Mouse (Mus musculus) midbrain, embryonic 14.5 days (tissue): ENCODE results near the gene Rbak. TPM values are rescaled to one million over a fixed set of nuclear protein-coding genes. Genes with fewer than 3 reads are reported as not detected.

Experiments used
- ATAC-seq: fragments of 200-750 bp; cut with Nextera tagmentation; 2 replicates; pipeline ENCODE4 v1.8.0; 2017; ENCODE audit warnings: moderate number of reproducible peaks, moderate library complexity; ENCODE audit not compliant: low FRiP score, low TSS enrichment
- DNase-seq: peaks from one replicate; pipeline ENCODE4 v3.0.0-alpha.2; 2015
- H3K27ac ChIP-seq: fragments of 300-500 bp; sonication (generic); replicated peaks from 2 replicates; pipeline ENCODE4 v1.5.1; 2014; ENCODE audit warnings: mild to moderate bottlenecking, low read depth, low read length, moderate library complexity
- H3K27me3 ChIP-seq: fragments of 300-500 bp; sonication (generic); 2 replicates; pipeline ENCODE4 v1.6.1; 2014; ENCODE audit warnings: low read length, control low read depth, mixed read lengths; ENCODE audit not compliant: control insufficient read depth, insufficient read depth
- H3K36me3 ChIP-seq: fragments of 300-500 bp; sonication (generic); 2 replicates; pipeline ENCODE4 v1.6.1; 2014; ENCODE audit warnings: low read length, control low read depth; ENCODE audit not compliant: control insufficient read depth, insufficient read depth
- H3K4me1 ChIP-seq: fragments of 300-500 bp; sonication (generic); 2 replicates; pipeline ENCODE4 v1.6.1; 2014; ENCODE audit warnings: mild to moderate bottlenecking, antibody characterized with exemption, low read length, control low read depth; ENCODE audit not compliant: control insufficient read depth, insufficient read depth
- H3K4me2 ChIP-seq: fragments of 300-500 bp; sonication (generic); 2 replicates; pipeline ENCODE4 v1.6.1; 2014; ENCODE audit warnings: mild to moderate bottlenecking, low read length, moderate library complexity
- H3K4me3 ChIP-seq: fragments of 300-500 bp; sonication (generic); replicated peaks from 2 replicates; pipeline ENCODE4 v1.5.1; 2014; ENCODE audit warnings: low read depth, low read length
- H3K9ac ChIP-seq: fragments of 300-500 bp; sonication (generic); replicated peaks from 2 replicates; pipeline ENCODE4 v1.6.1; 2014; ENCODE audit warnings: mild to moderate bottlenecking, low read length, moderate library complexity
- H3K9me3 ChIP-seq: fragments of 300-500 bp; sonication (generic); 2 replicates; pipeline ENCODE4 v1.6.1; 2016; ENCODE audit warnings: low read length, control low read depth, mixed read lengths; ENCODE audit not compliant: control insufficient read depth
- WGBS: fragments of 180-500 bp; shearing (Covaris S2); extraction: QIAGEN DNeasy Blood & Tissue Kit; methylation state at CpG from one replicate; pipeline ENCODE4 v1.1.7; 2014; 5-methylcytosine and 5-hydroxymethylcytosine counted together
- microRNA-seq: library from miRNA; unstranded; fragments of <30 nt; microRNA quantifications from one replicate; pipeline ENCODE4, GENCODE M21; 2016
- polyA plus RNA-seq: library from polyadenylated mRNA; unstranded; fragments of >200 nt; fragmentation: Nextera tagmentation; extraction: Ambion mirVana; gene quantifications from 2 replicates; pipeline ENCODE4 v1.2.1, GENCODE M21; 2014

The Rbak gene
- polyA plus RNA-seq, 1 experiment from 2014 or later = 13.9 TPM

DNA sequence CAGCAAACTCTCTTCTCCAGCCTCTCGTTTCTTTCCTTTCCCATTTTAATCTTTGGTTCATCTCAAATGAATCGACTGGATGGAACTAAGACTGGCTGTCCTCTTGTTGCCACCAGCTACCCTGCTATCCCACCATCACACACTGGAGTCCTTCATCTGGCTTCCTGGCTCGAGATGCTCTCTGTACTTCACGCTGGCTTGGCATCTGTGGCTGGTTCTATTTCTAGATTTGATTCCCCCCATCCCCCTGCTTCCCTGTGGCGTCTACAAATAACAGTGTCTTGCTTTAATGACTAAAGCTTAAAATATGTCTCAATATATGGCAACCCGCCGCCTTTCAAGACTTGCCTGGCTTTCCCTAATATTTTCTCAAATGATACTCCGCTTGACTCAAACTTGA is 52.7 kb downstream of the Rbak start:
- no peak overlapping the region for H3K27ac ChIP-seq
- no peak overlapping the region for H3K9ac ChIP-seq
- H3K36me3 ChIP-seq = no peaks in the 10 kb centered on the region
- DNase-seq (no peak), ATAC-seq (no peak)
- H3K9me3 ChIP-seq = peaks cover 8% of the 10 kb centered on the region; the same call in 1 of the 2 replicates
- H3K4me1 ChIP-seq = peaks cover 8% of the 10 kb centered on the region
- H3K4me3 ChIP-seq = no peak overlapping the region
- WGBS = 86% methylated on average over 8 of the region's 8 CpGs
- no peak overlapping the region for H3K4me2 ChIP-seq
- no peaks in the 10 kb centered on the region for H3K27me3 ChIP-seq

DNA sequence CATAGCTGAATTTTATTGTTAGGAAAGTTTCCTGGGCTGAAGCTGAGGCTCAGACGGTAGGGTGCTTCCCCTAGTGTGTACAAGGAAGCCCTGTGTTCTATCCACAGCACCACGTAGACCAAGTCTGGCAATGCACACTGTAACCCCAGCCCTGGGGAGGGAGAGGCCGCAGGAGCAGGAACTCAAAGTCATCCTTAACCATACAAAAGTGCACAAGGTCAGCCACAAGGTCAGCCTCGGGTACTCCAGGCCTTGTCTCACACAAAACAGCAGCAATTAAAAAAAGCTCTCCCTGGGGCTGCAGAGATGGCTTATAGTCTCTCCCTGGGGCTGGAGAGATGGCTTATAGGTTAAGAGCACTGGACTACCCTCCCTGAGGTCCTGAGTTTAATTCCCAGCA is 53.7 kb downstream of the Rbak start:
- 72% methylated on average over 4 of the region's 4 CpGs for WGBS
- Histone ChIP-seq H3K27ac (0 out of 2 replicates have a peak overlapping the region, but pooled peaks have one; percentile 37), H3K4me3 (no peak overlapping the region), H3K4me1 (peaks cover 8% of the 10 kb centered on the region), H3K9ac (no peak overlapping the region), H3K4me2 (no peak overlapping the region), H3K9me3 (peaks cover 8% of the 10 kb centered on the region; the same call in 1 of the 2 replicates), H3K27me3 (no peaks in the 10 kb centered on the region), H3K36me3 (no peaks in the 10 kb centered on the region)
- ATAC-seq = no peak
- no peak for DNase-seq

DNA sequence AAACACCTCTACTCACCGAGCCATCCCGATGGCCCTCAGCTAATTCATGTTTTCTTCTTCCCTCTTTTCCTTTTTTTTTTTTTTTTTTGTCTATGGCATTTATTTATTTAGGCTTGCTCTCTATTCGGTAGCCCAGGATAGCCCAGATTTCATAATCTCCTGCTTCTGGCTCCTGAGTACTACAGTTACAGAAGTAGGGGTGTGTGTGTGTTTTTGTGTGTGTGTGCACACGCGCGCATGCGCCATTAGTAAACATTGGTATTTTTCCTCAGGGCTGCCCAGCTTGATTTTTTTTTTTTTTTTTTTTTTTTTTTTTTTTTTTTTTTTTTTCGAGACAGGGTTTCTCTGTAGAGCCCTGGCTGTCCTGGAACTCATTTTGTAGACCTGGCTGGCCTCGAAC is 54.5 kb downstream of the Rbak start:
- no peak overlapping the region for H3K4me3 ChIP-seq
- peaks cover 8% of the 10 kb centered on the region; the same call in 1 of the 2 replicates for H3K9me3 ChIP-seq
- no peaks in the 10 kb centered on the region for H3K27me3 ChIP-seq
- DNase-seq (peak; percentile 3), ATAC-seq (no peak)
- H3K36me3 ChIP-seq = no peaks in the 10 kb centered on the region
- peak overlapping the region; percentile 83 for H3K27ac ChIP-seq
- peaks cover 8% of the 10 kb centered on the region for H3K4me1 ChIP-seq
- H3K9ac ChIP-seq = no peak overlapping the region
- WGBS = 82% methylated on average over 9 of the region's 9 CpGs
- no peak overlapping the region; the same call in 1 of the 2 replicates for H3K4me2 ChIP-seq

DNA sequence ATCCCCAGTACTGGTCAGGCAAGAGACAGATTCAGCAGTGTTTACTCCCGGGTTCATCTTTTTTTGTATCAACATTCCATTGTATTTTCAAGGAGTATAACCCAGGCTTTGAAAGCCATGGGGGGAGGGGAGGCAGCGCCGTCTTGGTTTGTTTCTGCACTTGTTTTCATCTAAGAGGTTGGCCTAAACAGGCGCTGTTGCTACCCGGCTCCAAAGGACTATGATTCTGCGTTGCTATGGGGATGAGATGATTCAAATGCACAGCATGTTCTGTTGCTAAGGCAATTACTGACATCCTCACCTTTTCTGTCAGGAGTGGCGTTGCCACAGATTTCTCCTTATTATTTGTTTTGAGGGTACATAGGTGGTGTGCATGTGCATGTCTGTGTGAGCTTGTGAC is 55.0 kb downstream of the Rbak start:
- Histone ChIP-seq H3K36me3 (no peaks in the 10 kb centered on the region), H3K27me3 (no peaks in the 10 kb centered on the region), H3K4me1 (peaks cover 8% of the 10 kb centered on the region), H3K9ac (no peak overlapping the region; the same call in 1 of the 2 replicates), H3K4me3 (no peak overlapping the region), H3K9me3 (peaks cover 8% of the 10 kb centered on the region; the same call in 1 of the 2 replicates), H3K4me2 (peak overlapping the region; percentile 6; the same call in 1 of the 2 replicates), H3K27ac (peak overlapping the region; percentile 83)
- WGBS = 13% methylated on average over 7 of the region's 7 CpGs
- ATAC-seq (peak; percentile 34; the same call in 1 of the 2 replicates), DNase-seq (peak; percentile 84)

DNA sequence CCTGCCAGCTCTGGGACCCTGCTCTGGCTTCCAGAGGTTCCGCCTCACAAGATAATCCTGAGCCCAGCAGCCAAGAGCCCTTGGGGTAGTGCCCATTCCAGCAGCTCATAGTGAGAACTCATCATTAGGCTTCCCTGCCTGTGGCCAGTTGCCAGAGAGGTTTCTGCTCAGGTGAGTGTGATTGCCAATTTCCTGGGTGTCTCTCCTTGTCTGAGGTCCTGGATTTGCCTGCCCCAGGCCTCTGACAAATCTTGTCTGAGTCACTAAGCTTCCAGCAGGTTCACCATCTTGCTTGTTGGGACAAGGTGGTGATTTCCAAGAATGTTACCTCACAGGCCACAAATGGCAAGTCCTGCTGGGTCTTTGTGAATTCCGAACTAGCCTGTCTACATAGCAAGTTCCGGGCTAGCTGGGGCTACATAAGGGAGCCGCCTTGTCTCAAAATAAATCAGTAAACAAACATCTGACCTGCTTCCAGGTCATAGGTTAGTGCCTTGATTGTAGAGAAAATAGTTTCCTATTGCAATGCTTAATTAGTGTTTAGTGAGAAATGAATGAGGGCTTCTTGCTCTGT is 55.7 kb downstream of the Rbak start:
- Histone ChIP-seq H3K27me3 (no peaks in the 10 kb centered on the region), H3K9ac (no peak overlapping the region), H3K9me3 (peaks cover 8% of the 10 kb centered on the region; the same call in 1 of the 2 replicates), H3K4me2 (no peak overlapping the region), H3K36me3 (no peaks in the 10 kb centered on the region), H3K4me3 (no peak overlapping the region), H3K4me1 (peaks cover 8% of the 10 kb centered on the region), H3K27ac (peak overlapping the region; percentile 83)
- 74% methylated on average over 4 of the region's 4 CpGs for WGBS
- ATAC-seq = no peak
- DNase-seq = no peak

DNA sequence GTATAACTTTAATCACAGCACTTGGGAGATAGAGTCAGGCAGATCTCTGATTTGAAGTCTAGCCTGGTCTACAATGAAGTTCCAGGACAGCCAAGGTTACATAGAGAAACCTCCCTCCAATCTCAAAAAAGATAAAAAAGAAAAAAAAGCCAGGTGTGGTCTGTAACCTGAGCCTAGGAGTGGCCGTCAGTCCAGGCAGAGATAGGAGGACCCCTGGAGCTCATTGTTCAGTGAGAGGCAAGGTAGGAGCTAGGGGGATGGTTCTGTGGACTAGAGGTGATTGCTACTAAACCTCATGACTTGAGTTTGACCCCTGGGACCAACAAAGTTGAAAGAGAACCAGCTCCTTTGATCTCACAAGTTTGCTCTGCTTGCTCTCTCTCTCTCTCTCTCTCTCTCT is 57.9 kb downstream of the Rbak start:
- Histone ChIP-seq H3K4me2 (no peak overlapping the region), H3K4me3 (no peak overlapping the region), H3K9ac (no peak overlapping the region), H3K27me3 (no peaks in the 10 kb centered on the region), H3K4me1 (peaks cover 8% of the 10 kb centered on the region), H3K27ac (no peak overlapping the region), H3K9me3 (no peaks in the 10 kb centered on the region), H3K36me3 (no peaks in the 10 kb centered on the region)
- DNase-seq = no peak
- ATAC-seq = no peak
- WGBS = 45% methylated on average over 1 of the region's 1 CpGs

Small RNA genes lying within 50 kb of the gene (microRNA-seq; reads per million reads assigned to microRNA genes)
- not detected for gene Gm44405

Other genes with a start within 250 kb of the Rbak start
- 521 and 580 TPM in 2 replicates for gene Fscn1, start 220.4 kb downstream of the Rbak start, polyA plus RNA-seq
- 28.9 and 32.1 TPM in 2 replicates for gene Rnf216, start 67.8 kb downstream of the Rbak start, polyA plus RNA-seq
- not detected in 2 replicates for gene Olfr718-ps1, start 33.2 kb downstream of the Rbak start, polyA plus RNA-seq
- not detected in 2 replicates for gene Spdye4b, start 242 bp upstream of the Rbak start, polyA plus RNA-seq
- gene Spdye4a, start 46.1 kb upstream of the Rbak start, polyA plus RNA-seq = not detected in 2 replicates
- 20.4 and 25.2 TPM in 2 replicates for gene Zfp12, start 54.4 kb upstream of the Rbak start, polyA plus RNA-seq
- 6.9 and 7.8 TPM in 2 replicates for gene Zfp316, start 89.2 kb upstream of the Rbak start, polyA plus RNA-seq
- 0.13 TPM in 1 of 2 replicates, not detected in the other for gene Zfp853, start 112.8 kb upstream of the Rbak start, polyA plus RNA-seq
- 30.0 and 30.8 TPM in 2 replicates for gene E130309D02Rik, start 134.6 kb upstream of the Rbak start, polyA plus RNA-seq
- gene Zdhhc4, start 148.5 kb upstream of the Rbak start, polyA plus RNA-seq = 75.1 and 84.3 TPM in 2 replicates
- 0.29 and 0.31 TPM in 2 replicates for gene Grid2ip, start 176.6 kb upstream of the Rbak start, polyA plus RNA-seq
- gene Kdelr2, start 223.1 kb upstream of the Rbak start, polyA plus RNA-seq = 134 and 139 TPM in 2 replicates